Mouse (Mus musculus) neutrophil, adult 5-6 weeks (primary cell): ENCODE results near the gene Vapb. TPM values are rescaled to one million over a fixed set of nuclear protein-coding genes. Genes with fewer than 3 reads are reported as not detected.

Source experiments
- ATAC-seq: fragments of 151-379, 151-347 bp; 2 replicates; pipeline ENCODE4 v1.8.0; 2017; ENCODE audit warnings: mild to moderate bottlenecking, moderate TSS enrichment; ENCODE audit not compliant: insufficient number of reproducible peaks, poor library complexity, low FRiP score, severe bottlenecking; ENCODE audit errors: extremely low read depth
- total RNA-seq: library from RNA; stranded (forward); fragments of 200-1000 nt; gene quantifications from 2 replicates; pipeline ENCODE4 v1.2.3, GENCODE M21; 2017

The Vapb gene
- total RNA-seq, 1 experiment from 2014 or later = 68.0 TPM

- no peak for ATAC-seq
Measured at GRCm38 (mm10) chr2:173725819-173726218, 11.5 kb upstream of the Vapb start.

GRCm38 (mm10) chr2:173730444-173730966, 6.8 kb upstream of the Vapb start:
- no peak for ATAC-seq

- ATAC-seq = no peak
Measured at GRCm38 (mm10) chr2:173734426-173734825, 2.9 kb upstream of the Vapb start.

GRCm38 (mm10) chr2:173738232-173738631, 921 bp downstream of the Vapb start:
- no peak for ATAC-seq

GRCm38 (mm10) chr2:173739107-173739506, 1.8 kb downstream of the Vapb start:
- ATAC-seq = no peak

- no peak for ATAC-seq
Measured at GRCm38 (mm10) chr2:173742090-173742489, 4.8 kb downstream of the Vapb start.

- no peak for ATAC-seq
Measured at GRCm38 (mm10) chr2:173742744-173743143, 5.4 kb downstream of the Vapb start.

GRCm38 (mm10) chr2:173744070-173744815, 6.9 kb downstream of the Vapb start:
- peak; percentile 22; the same call in 1 of the 2 replicates for ATAC-seq

- ATAC-seq = no peak
Measured at GRCm38 (mm10) chr2:173748961-173749659, 11.8 kb downstream of the Vapb start.

GRCm38 (mm10) chr2:173755433-173756144, 18.3 kb downstream of the Vapb start:
- ATAC-seq = no peak

- no peak for ATAC-seq
Measured at GRCm38 (mm10) chr2:173757624-173758155, 20.4 kb downstream of the Vapb start.

- no peak for ATAC-seq
Measured at GRCm38 (mm10) chr2:173760607-173761006, 23.3 kb downstream of the Vapb start.

GRCm38 (mm10) chr2:173764629-173765028, 27.3 kb downstream of the Vapb start:
- ATAC-seq = no peak

- ATAC-seq = no peak
Measured at GRCm38 (mm10) chr2:173767959-173768595, 30.8 kb downstream of the Vapb start.

- ATAC-seq = no peak
Measured at GRCm38 (mm10) chr2:173769183-173769582, 31.9 kb downstream of the Vapb start.

- no peak for ATAC-seq
Measured at GRCm38 (mm10) chr2:173770620-173771019, 33.3 kb downstream of the Vapb start.

GRCm38 (mm10) chr2:173771706-173772105, 34.4 kb downstream of the Vapb start:
- no peak for ATAC-seq

- no peak for ATAC-seq
Measured at GRCm38 (mm10) chr2:173775556-173775955, 38.2 kb downstream of the Vapb start.

- ATAC-seq = no peak
Measured at GRCm38 (mm10) chr2:173776108-173776507, 38.8 kb downstream of the Vapb start.
